ENCODE assay signal across 8 mouse cellular contexts in the genomic region with DNA sequence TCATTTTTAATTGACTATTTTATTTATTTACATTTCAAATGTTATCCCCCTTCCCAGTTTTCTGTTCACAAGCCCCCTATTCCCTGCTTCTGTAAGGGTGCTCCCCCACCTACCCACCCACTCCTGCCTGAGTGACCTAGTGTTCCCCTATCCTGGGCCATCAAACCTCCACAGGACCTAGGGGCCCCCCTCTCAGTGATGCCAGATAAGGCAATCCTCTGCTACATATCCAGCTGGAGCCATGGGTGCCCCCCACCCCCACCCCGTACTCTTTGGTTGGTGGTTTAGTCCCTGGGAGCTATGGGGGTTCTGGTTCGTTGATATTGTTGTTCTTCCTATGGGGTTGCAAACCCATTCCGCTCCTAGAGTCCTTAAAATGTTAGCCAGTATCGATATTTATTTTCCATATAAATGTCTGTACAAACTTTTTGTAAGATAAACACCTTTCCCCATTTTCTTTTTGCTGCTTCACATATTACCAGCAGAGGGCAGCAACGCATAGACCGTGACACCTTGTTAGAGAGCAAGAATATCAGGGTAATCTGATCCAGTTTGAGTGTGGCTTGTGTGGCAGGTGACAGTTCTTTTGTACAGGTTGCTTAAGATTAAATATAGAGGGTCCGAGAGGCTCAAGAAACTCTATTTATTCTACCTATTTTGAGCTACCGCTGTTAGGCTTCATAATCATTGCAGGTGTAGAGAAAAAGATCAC.
DNase-seq lines count a peak whose midpoint lies in the region; ATAC-seq and TF ChIP-seq lines count a peak whose summit lies in the region.

No protein-coding gene starts in this region.

- peak; percentile 88 for TF ChIP-seq CTCF in layer of hippocampus, adult 2 months (conservative IDR thresholded peaks at IDR 0.05)
- peak; percentile 88 for TF ChIP-seq CTCF in stomach, postnatal 0 days (IDR thresholded peaks at IDR 0.05; ENCODE audit: low read depth)

- H3K4me1 ChIP-seq in stomach, postnatal 0 days (replicated peaks; ENCODE audit: control insufficient read depth, insufficient read depth): no peaks in the 10 kb centered on the region

- H3K27ac ChIP-seq in layer of hippocampus, adult 2 months: no peak overlapping the region
- H3K27ac ChIP-seq in stomach, postnatal 0 days (replicated peaks): no peak overlapping the region

- no peak overlapping the region for H3K4me2 ChIP-seq in stomach, postnatal 0 days (replicated peaks; ENCODE audit: low read depth)

- no peak for TF ChIP-seq EP300 in stomach, postnatal 0 days (optimal IDR thresholded peaks at IDR 0.05)

- H3K9ac ChIP-seq in stomach, postnatal 0 days (ENCODE audit: low read length): no peak overlapping the region

- H3K27me3 ChIP-seq in stomach, postnatal 0 days (ENCODE audit: control insufficient read depth, insufficient read depth, low read length): no peaks in the 10 kb centered on the region

- 25% methylated on average over 8 of the region's 8 CpGs for WGBS in stomach, postnatal 0 days

- no peak overlapping the region for H3K4me3 ChIP-seq in layer of hippocampus, adult 2 months
- no peak overlapping the region for H3K4me3 ChIP-seq in stomach, postnatal 0 days (ENCODE audit: low read depth, low read length)

- DNase-seq in thymus, postnatal 4 days: peak; percentile 10
- no peak for DNase-seq in thymus, postnatal 25 days
- peak; percentile 6 to 24 for DNase-seq in cerebellum, adult 18-20 months
- peak; percentile 60 for DNase-seq in forelimb bud, embryonic 11.5 days (ENCODE audit: low read depth, low spot score)
- peak; percentile 53 to 54 for DNase-seq in layer of hippocampus, adult 2 months (ENCODE audit: low spot score in 2 of 2)
- peak; percentile 28 for DNase-seq in lung, postnatal 36 days
- DNase-seq in stomach, postnatal 0 days (ENCODE audit: low spot score): peak; percentile 20

- H3K36me3 ChIP-seq in stomach, postnatal 0 days (ENCODE audit: control insufficient read depth, insufficient read depth, low read length): no peaks in the 10 kb centered on the region

- H3K9me3 ChIP-seq in stomach, postnatal 0 days (ENCODE audit: control insufficient read depth, low read length): no peaks in the 10 kb centered on the region

- no peak for ATAC-seq in stomach, postnatal 0 days (ENCODE audit: low FRiP score, low TSS enrichment)
- ATAC-seq in monocyte, adult 5-6 weeks (replicated peaks; ENCODE audit: insufficient number of reproducible peaks, low FRiP score, low TSS enrichment, poor library complexity, severe bottlenecking): no peak
